Mouse (Mus musculus) midbrain, embryonic 15.5 days (tissue): Measurements from ENCODE around the gene Rad50. TPM values are rescaled to one million over a fixed set of nuclear protein-coding genes. Genes with fewer than 3 reads are reported as not detected.

Source experiments
- ATAC-seq: fragments of 200-750 bp; cut with Nextera tagmentation; replicated peaks from 2 replicates; pipeline ENCODE4 v1.8.0; 2017; ENCODE audit warnings: moderate TSS enrichment
- H3K27ac ChIP-seq: fragments of 300-500 bp; sonication (generic); 2 replicates; pipeline ENCODE4 v1.5.1; 2015; ENCODE audit warnings: mild to moderate bottlenecking, inconsistent platforms
- H3K27me3 ChIP-seq: fragments of 300-500 bp; sonication (generic); replicated peaks from 2 replicates; pipeline ENCODE4 v1.6.1; 2015; ENCODE audit warnings: inconsistent platforms
- H3K36me3 ChIP-seq: fragments of 300-500 bp; sonication (generic); replicated peaks from 2 replicates; pipeline ENCODE4 v1.6.1; 2015; ENCODE audit warnings: inconsistent platforms
- H3K4me1 ChIP-seq: fragments of 300-500 bp; sonication (generic); 2 replicates; pipeline ENCODE4 v1.6.1; 2015; ENCODE audit warnings: inconsistent platforms
- H3K4me2 ChIP-seq: fragments of 300-500 bp; sonication (generic); 2 replicates; pipeline ENCODE4 v1.6.1; 2015; ENCODE audit warnings: inconsistent platforms, mild to moderate bottlenecking, moderate library complexity
- H3K4me3 ChIP-seq: fragments of 300-500 bp; sonication (generic); 2 replicates; pipeline ENCODE4 v1.5.1; 2015; ENCODE audit warnings: mild to moderate bottlenecking, inconsistent platforms
- H3K9ac ChIP-seq: fragments of 300-500 bp; sonication (generic); 2 replicates; pipeline ENCODE4 v1.6.1; 2015; ENCODE audit warnings: mild to moderate bottlenecking, inconsistent platforms
- H3K9me3 ChIP-seq: fragments of 300-500 bp; sonication (generic); 2 replicates; pipeline ENCODE4 v1.6.1; 2016; ENCODE audit warnings: inconsistent platforms
- WGBS: fragments of 180-500 bp; shearing (Covaris S2); methylation state at CpG from one replicate; pipeline ENCODE4 v1.1.7; 2015; ENCODE audit warnings: mixed read lengths; 5-methylcytosine and 5-hydroxymethylcytosine counted together
- polyA plus RNA-seq: library from polyadenylated mRNA; unstranded; fragments of >200 nt; fragmentation: Nextera tagmentation; extraction: Ambion mirVana; gene quantifications from 2 replicates; pipeline ENCODE4 v1.2.1, GENCODE M21; 2015

The Rad50 gene
- polyA plus RNA-seq, 1 experiment from 2014 or later: 11.5 TPM

- Histone ChIP-seq H3K36me3 (no peaks in the 10 kb centered on the region), H3K27me3 (no peaks in the 10 kb centered on the region), H3K4me1 (no peaks in the 10 kb centered on the region), H3K9me3 (no peaks in the 10 kb centered on the region), H3K27ac (no peak overlapping the region), H3K4me3 (no peak overlapping the region), H3K4me2 (peak overlapping the region; percentile 46; the same call in 1 of the 2 replicates), H3K9ac (no peak overlapping the region)
- no peak for ATAC-seq
- WGBS: 72% methylated on average over 18 of the region's 18 CpGs
Measured at GRCm38 (mm10) chr11:53734970-53735681, 28.0 kb upstream of the Rad50 start.

- Histone ChIP-seq H3K27ac (no peak overlapping the region), H3K9ac (no peak overlapping the region), H3K4me3 (no peak overlapping the region), H3K4me1 (no peaks in the 10 kb centered on the region), H3K9me3 (no peaks in the 10 kb centered on the region), H3K36me3 (no peaks in the 10 kb centered on the region), H3K27me3 (no peaks in the 10 kb centered on the region), H3K4me2 (no peak overlapping the region)
- 87% methylated on average over 2 of the region's 2 CpGs for WGBS
- ATAC-seq: no peak
Measured at GRCm38 (mm10) chr11:53734431-53734830, 27.3 kb upstream of the Rad50 start.

GRCm38 (mm10) chr11:53733824-53734223, 26.7 kb upstream of the Rad50 start:
- Histone ChIP-seq H3K4me3 (no peak overlapping the region), H3K4me2 (no peak overlapping the region), H3K27me3 (no peaks in the 10 kb centered on the region), H3K9me3 (no peaks in the 10 kb centered on the region), H3K9ac (no peak overlapping the region), H3K4me1 (no peaks in the 10 kb centered on the region), H3K36me3 (no peaks in the 10 kb centered on the region), H3K27ac (no peak overlapping the region)
- WGBS: 86% methylated on average over 7 of the region's 7 CpGs
- ATAC-seq: no peak

GRCm38 (mm10) chr11:53732244-53732643, 25.1 kb upstream of the Rad50 start:
- no peaks in the 10 kb centered on the region for H3K4me1 ChIP-seq
- 95% methylated on average over 8 of the region's 8 CpGs for WGBS
- no peaks in the 10 kb centered on the region for H3K36me3 ChIP-seq

GRCm38 (mm10) chr11:53731457-53731856, 24.3 kb upstream of the Rad50 start:
- H3K9me3 ChIP-seq: no peaks in the 10 kb centered on the region
- no peak overlapping the region for H3K4me3 ChIP-seq
- no peak overlapping the region for H3K4me2 ChIP-seq
- H3K27ac ChIP-seq: no peak overlapping the region
- no peaks in the 10 kb centered on the region for H3K27me3 ChIP-seq
- no peaks in the 10 kb centered on the region for H3K4me1 ChIP-seq
- no peak overlapping the region for H3K9ac ChIP-seq
- no peaks in the 10 kb centered on the region for H3K36me3 ChIP-seq
- no peak for ATAC-seq
- 99% methylated on average over 7 of the region's 7 CpGs for WGBS

More at GRCm38 (mm10) chr11:53732244-53732643, 25.1 kb upstream of the Rad50 start:
- Histone ChIP-seq H3K27me3 (no peaks in the 10 kb centered on the region), H3K4me3 (no peak overlapping the region), H3K4me2 (no peak overlapping the region), H3K9ac (no peak overlapping the region), H3K27ac (no peak overlapping the region), H3K9me3 (no peaks in the 10 kb centered on the region)
- ATAC-seq: no peak

- H3K27me3 ChIP-seq: no peaks in the 10 kb centered on the region
- no peak within 1 kb of the TSS for H3K4me3 ChIP-seq
- WGBS: 88% methylated on average over 6 of the region's 6 CpGs
- H3K36me3 ChIP-seq: no peaks in the 10 kb centered on the region
- H3K4me2 ChIP-seq: no peak within 1 kb of the TSS
- H3K4me1 ChIP-seq: no peaks in the 10 kb centered on the region
- ATAC-seq: no peak
- H3K9me3 ChIP-seq: no peaks in the 10 kb centered on the region
- H3K27ac ChIP-seq: no peak within 1 kb of the TSS
- H3K9ac ChIP-seq: no peak within 1 kb of the TSS
Measured at GRCm38 (mm10) chr11:53720715-53721114, 13.6 kb upstream of the Rad50 start, which contains the start of gene Il5. Gene Il5, plus strand, starts transcription at chr11:53720794.

GRCm38 (mm10) chr11:53719701-53720100, 12.6 kb upstream of the Rad50 start:
- Histone ChIP-seq H3K4me2 (no peak overlapping the region), H3K36me3 (no peaks in the 10 kb centered on the region), H3K27ac (no peak overlapping the region), H3K4me1 (no peaks in the 10 kb centered on the region), H3K9ac (no peak overlapping the region), H3K4me3 (no peak overlapping the region), H3K27me3 (no peaks in the 10 kb centered on the region), H3K9me3 (no peaks in the 10 kb centered on the region)
- ATAC-seq: no peak
- WGBS: 72% methylated on average over 1 of the region's 1 CpGs

- H3K4me1 ChIP-seq: peaks cover 8% of the 10 kb centered on the region; the same call in 1 of the 2 replicates
- peak overlapping the region; percentile 82 for H3K4me3 ChIP-seq
- H3K27ac ChIP-seq: no peak overlapping the region
- H3K9me3 ChIP-seq: no peaks in the 10 kb centered on the region
- peak overlapping the region; percentile 98 for H3K4me2 ChIP-seq
- no peak overlapping the region for H3K9ac ChIP-seq
- no peaks in the 10 kb centered on the region for H3K36me3 ChIP-seq
- 84% methylated on average over 3 of the region's 3 CpGs for WGBS
- ATAC-seq: no peak
- H3K27me3 ChIP-seq: no peaks in the 10 kb centered on the region
Measured at GRCm38 (mm10) chr11:53707718-53708009, 545 bp upstream of the Rad50 start.

GRCm38 (mm10) chr11:53706236-53706933, 734 bp downstream of the Rad50 start:
- peak overlapping the region; percentile 59 for H3K9ac ChIP-seq
- peaks cover 8% of the 10 kb centered on the region; the same call in 1 of the 2 replicates for H3K4me1 ChIP-seq
- H3K4me2 ChIP-seq: peak overlapping the region; percentile 98
- 7% methylated on average over 29 of the region's 29 CpGs for WGBS
- H3K4me3 ChIP-seq: peak overlapping the region; percentile 82
- H3K9me3 ChIP-seq: no peaks in the 10 kb centered on the region
- H3K27ac ChIP-seq: peak overlapping the region; percentile 67
- no peaks in the 10 kb centered on the region for H3K27me3 ChIP-seq
- peak; percentile 81 for ATAC-seq
- H3K36me3 ChIP-seq: no peaks in the 10 kb centered on the region

- Histone ChIP-seq H3K4me1 (no peaks in the 10 kb centered on the region), H3K9me3 (no peaks in the 10 kb centered on the region), H3K9ac (no peak overlapping the region), H3K27me3 (no peaks in the 10 kb centered on the region), H3K4me3 (no peak overlapping the region), H3K4me2 (no peak overlapping the region), H3K27ac (no peak overlapping the region), H3K36me3 (0 out of 2 replicates have a peak, but pooled peaks cover 4% of the 10 kb centered on the region)
- 88% methylated on average over 4 of the region's 4 CpGs for WGBS
- ATAC-seq: no peak
Measured at GRCm38 (mm10) chr11:53699351-53699750, 7.8 kb downstream of the Rad50 start.

- Histone ChIP-seq H3K4me1 (no peaks in the 10 kb centered on the region), H3K4me2 (no peak overlapping the region), H3K9me3 (no peaks in the 10 kb centered on the region), H3K9ac (no peak overlapping the region), H3K4me3 (no peak overlapping the region), H3K27me3 (no peaks in the 10 kb centered on the region), H3K27ac (no peak overlapping the region), H3K36me3 (0 out of 2 replicates have a peak, but pooled peaks cover 4% of the 10 kb centered on the region)
- ATAC-seq: no peak
- 95% methylated on average over 2 of the region's 2 CpGs for WGBS
Measured at GRCm38 (mm10) chr11:53698521-53698920, 8.6 kb downstream of the Rad50 start.

GRCm38 (mm10) chr11:53691979-53692378, 15.1 kb downstream of the Rad50 start:
- Histone ChIP-seq H3K27ac (no peak overlapping the region), H3K4me2 (no peak overlapping the region), H3K9me3 (no peaks in the 10 kb centered on the region), H3K9ac (no peak overlapping the region), H3K4me3 (no peak overlapping the region), H3K36me3 (0 out of 2 replicates have a peak, but pooled peaks cover 4% of the 10 kb centered on the region), H3K27me3 (no peaks in the 10 kb centered on the region), H3K4me1 (no peaks in the 10 kb centered on the region)
- ATAC-seq: no peak
- WGBS: 43% methylated on average over 10 of the region's 10 CpGs
